15 mouse cellular contexts compared by ENCODE assay signal in the genomic region with DNA sequence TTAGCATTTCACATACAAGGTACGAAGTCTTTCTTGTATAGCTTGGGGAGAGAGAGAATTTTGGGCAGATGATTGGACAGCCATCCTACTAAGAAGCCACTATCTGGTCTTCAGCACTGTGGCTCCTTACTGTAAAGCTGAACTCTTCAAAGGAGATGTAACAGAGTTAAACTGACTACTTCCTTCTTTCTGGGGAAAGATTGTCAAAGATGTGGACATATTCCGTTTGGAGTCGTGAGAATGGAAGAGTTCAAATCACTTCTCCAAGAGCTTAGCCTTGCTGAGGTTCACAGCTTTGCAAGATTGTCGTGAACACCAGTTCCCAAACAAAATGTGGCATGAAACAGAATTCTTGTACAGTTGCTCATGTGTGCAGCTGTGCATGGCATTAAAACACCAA.
"Had no signal": no experiment of that assay in that cellular context is flagged by ENCODE, and none has a peak within 500 bp of the region (broad histone marks: within the 10 kb centered on the region; RNA-seq: fewer than 3 reads in every experiment).

No protein-coding gene starts in this region.

- H3K9me3 ChIP-seq: midbrain, embryonic 10.5 days; midbrain, embryonic 12.5 days; neural tube, embryonic 12.5 days had no signal

- H3K4me1 ChIP-seq: midbrain, embryonic 10.5 days; midbrain, embryonic 12.5 days; neural tube, embryonic 12.5 days had no signal

- H3K27me3 ChIP-seq: midbrain, embryonic 12.5 days; neural tube, embryonic 12.5 days had no signal

- H3K36me3 ChIP-seq: midbrain, embryonic 10.5 days; midbrain, embryonic 12.5 days; neural tube, embryonic 12.5 days had no signal

- H3K9ac ChIP-seq: liver, embryonic 14.5 days; lung, embryonic 14.5 days; midbrain, embryonic 12.5 days; neural tube, embryonic 12.5 days had no signal

- H3K27ac ChIP-seq: liver, embryonic 14.5 days; midbrain, embryonic 10.5 days; midbrain, embryonic 12.5 days; neural tube, embryonic 12.5 days had no signal

- H3K4me2 ChIP-seq: lung, embryonic 14.5 days; midbrain, embryonic 12.5 days; neural tube, embryonic 12.5 days had no signal

- DNase-seq: lung, adult 18-20 months; lung, embryonic 14.5 days; lung, postnatal 10 days; lung, postnatal 4 days; midbrain, embryonic 14.5 days; right cerebral cortex, postnatal 25 days; right cerebral cortex, postnatal 4 days; spleen, adult 18-20 months; thymus, adult 18-20 months; thymus, postnatal 14 days; thymus, postnatal 36 days had no signal

- H3K4me3 ChIP-seq: midbrain, embryonic 10.5 days; midbrain, embryonic 12.5 days; neural tube, embryonic 12.5 days had no signal
